Mouse (Mus musculus): ENCODE measurements at regions not wholly inside any gene's neighbourhood (a gene's known extent, or its start where the extent isn't known, plus 50 kb on each side); places are given as distances from the start of the nearest gene placed in this dataset.

- 32% methylated on average over 2 of the region's 2 CpGs for WGBS
- DNase-seq (ENCODE audit: low spot score) (no peak), ATAC-seq (no peak)
- H3K9me3 ChIP-seq (ENCODE audit: low read length) = no peaks in the 10 kb centered on the region
- H3K4me3 ChIP-seq (ENCODE audit: low read depth, low read length) = no peak overlapping the region
- no peaks in the 10 kb centered on the region for H3K36me3 ChIP-seq (ENCODE audit: insufficient read depth, low read length)
- H3K9ac ChIP-seq (replicated peaks; ENCODE audit: low read depth) = no peak overlapping the region
- H3K27me3 ChIP-seq (replicated peaks; ENCODE audit: insufficient read depth, low read length) = no peaks in the 10 kb centered on the region
- H3K4me2 ChIP-seq (replicated peaks; ENCODE audit: low read depth, low read length) = no peak overlapping the region
- TF ChIP-seq CTCF (IDR thresholded peaks at IDR 0.05) (no peak), EP300 (IDR thresholded peaks at IDR 0.05) (no peak)
- H3K4me1 ChIP-seq (ENCODE audit: insufficient read depth, low read depth, low read length) = no peaks in the 10 kb centered on the region
- no peak overlapping the region for H3K27ac ChIP-seq (ENCODE audit: low read length)
Measured at GRCm38 (mm10) chr1:73088494-73088893, 72.8 kb upstream of the Tnp1 start.

- H3K9ac ChIP-seq (replicated peaks; ENCODE audit: low read depth) = no peak overlapping the region
- ATAC-seq (no peak), DNase-seq (ENCODE audit: low spot score) (no peak)
- H3K27me3 ChIP-seq (replicated peaks; ENCODE audit: insufficient read depth, low read length) = no peaks in the 10 kb centered on the region
- H3K36me3 ChIP-seq (ENCODE audit: insufficient read depth, low read length) = no peaks in the 10 kb centered on the region
- 53% methylated on average over 2 of the region's 2 CpGs for WGBS
- H3K27ac ChIP-seq (ENCODE audit: low read length) = no peak overlapping the region
- no peaks in the 10 kb centered on the region for H3K9me3 ChIP-seq (ENCODE audit: low read length)
- no peak overlapping the region for H3K4me3 ChIP-seq (ENCODE audit: low read depth, low read length)
- H3K4me1 ChIP-seq (ENCODE audit: insufficient read depth, low read depth, low read length) = no peaks in the 10 kb centered on the region
- no peak for TF ChIP-seq CTCF (IDR thresholded peaks at IDR 0.05)
- TF ChIP-seq EP300 (IDR thresholded peaks at IDR 0.05) = no peak
- H3K4me2 ChIP-seq (replicated peaks; ENCODE audit: low read depth, low read length) = no peak overlapping the region
Measured at GRCm38 (mm10) chr1:73084946-73085345, 69.2 kb upstream of the Tnp1 start.

- 78% methylated on average over 3 of the region's 3 CpGs for WGBS
- ATAC-seq (no peak), DNase-seq (ENCODE audit: low spot score) (no peak)
- no peak overlapping the region for H3K27ac ChIP-seq (ENCODE audit: low read length)
- H3K4me3 ChIP-seq (ENCODE audit: low read depth, low read length) = no peak overlapping the region
- H3K27me3 ChIP-seq (replicated peaks; ENCODE audit: insufficient read depth, low read length) = no peaks in the 10 kb centered on the region
- no peaks in the 10 kb centered on the region for H3K4me1 ChIP-seq (ENCODE audit: insufficient read depth, low read depth, low read length)
- H3K9me3 ChIP-seq (ENCODE audit: low read length) = no peaks in the 10 kb centered on the region
- no peak overlapping the region for H3K9ac ChIP-seq (replicated peaks; ENCODE audit: low read depth)
- H3K4me2 ChIP-seq (replicated peaks; ENCODE audit: low read depth, low read length) = no peak overlapping the region
- TF ChIP-seq CTCF (IDR thresholded peaks at IDR 0.05) = no peak
- TF ChIP-seq EP300 (IDR thresholded peaks at IDR 0.05) = no peak
- no peaks in the 10 kb centered on the region for H3K36me3 ChIP-seq (ENCODE audit: insufficient read depth, low read length)
Measured at GRCm38 (mm10) chr1:73083396-73083795, 67.7 kb upstream of the Tnp1 start.

GRCm38 (mm10) chr1:73079518-73079917, 63.8 kb upstream of the Tnp1 start:
- no peak for ATAC-seq

GRCm38 (mm10) chr1:73077156-73077555, 61.4 kb upstream of the Tnp1 start:
- Histone ChIP-seq H3K27me3 (replicated peaks; ENCODE audit: insufficient read depth, low read length) (no peaks in the 10 kb centered on the region), H3K4me3 (ENCODE audit: low read depth, low read length) (no peak overlapping the region), H3K9me3 (ENCODE audit: low read length) (no peaks in the 10 kb centered on the region), H3K4me1 (ENCODE audit: insufficient read depth, low read depth, low read length) (no peaks in the 10 kb centered on the region), H3K36me3 (ENCODE audit: insufficient read depth, low read length) (no peaks in the 10 kb centered on the region), H3K4me2 (replicated peaks; ENCODE audit: low read depth, low read length) (no peak overlapping the region), H3K9ac (replicated peaks; ENCODE audit: low read depth) (no peak overlapping the region), H3K27ac (ENCODE audit: low read length) (no peak overlapping the region)
- 93% methylated on average over 4 of the region's 4 CpGs for WGBS
- DNase-seq (ENCODE audit: low spot score) = no peak
- no peak for ATAC-seq
- TF ChIP-seq EP300 (IDR thresholded peaks at IDR 0.05) (no peak), CTCF (IDR thresholded peaks at IDR 0.05) (no peak)

More at GRCm38 (mm10) chr1:73079518-73079917, 63.8 kb upstream of the Tnp1 start:
- Histone ChIP-seq H3K4me1 (ENCODE audit: insufficient read depth, low read depth, low read length) (no peaks in the 10 kb centered on the region), H3K4me3 (ENCODE audit: low read depth, low read length) (no peak overlapping the region), H3K27me3 (replicated peaks; ENCODE audit: insufficient read depth, low read length) (no peaks in the 10 kb centered on the region), H3K9ac (replicated peaks; ENCODE audit: low read depth) (no peak overlapping the region), H3K9me3 (ENCODE audit: low read length) (no peaks in the 10 kb centered on the region), H3K4me2 (replicated peaks; ENCODE audit: low read depth, low read length) (no peak overlapping the region), H3K36me3 (ENCODE audit: insufficient read depth, low read length) (no peaks in the 10 kb centered on the region), H3K27ac (ENCODE audit: low read length) (no peak overlapping the region)
- no peak for DNase-seq (ENCODE audit: low spot score)
- WGBS = 68% methylated on average over 2 of the region's 2 CpGs
- no peak for TF ChIP-seq EP300 (IDR thresholded peaks at IDR 0.05)
- TF ChIP-seq CTCF (IDR thresholded peaks at IDR 0.05) = no peak

- DNase-seq (ENCODE audit: low spot score) (no peak), ATAC-seq (no peak)
- H3K4me1 ChIP-seq (ENCODE audit: insufficient read depth, low read depth, low read length) = no peaks in the 10 kb centered on the region
- H3K36me3 ChIP-seq (ENCODE audit: insufficient read depth, low read length) = no peaks in the 10 kb centered on the region
- 73% methylated on average over 6 of the region's 6 CpGs for WGBS
- no peak overlapping the region for H3K4me2 ChIP-seq (replicated peaks; ENCODE audit: low read depth, low read length)
- H3K4me3 ChIP-seq (ENCODE audit: low read depth, low read length) = no peak overlapping the region
- no peak for TF ChIP-seq CTCF (IDR thresholded peaks at IDR 0.05)
- TF ChIP-seq EP300 (IDR thresholded peaks at IDR 0.05) = no peak
- no peaks in the 10 kb centered on the region for H3K9me3 ChIP-seq (ENCODE audit: low read length)
- no peaks in the 10 kb centered on the region for H3K27me3 ChIP-seq (replicated peaks; ENCODE audit: insufficient read depth, low read length)
- H3K9ac ChIP-seq (replicated peaks; ENCODE audit: low read depth) = no peak overlapping the region
- H3K27ac ChIP-seq (ENCODE audit: low read length) = no peak overlapping the region
Measured at GRCm38 (mm10) chr1:73075699-73076373, 60.1 kb upstream of the Tnp1 start.

- H3K9ac ChIP-seq (replicated peaks; ENCODE audit: low read depth) = no peak overlapping the region
- 63% methylated on average over 2 of the region's 2 CpGs for WGBS
- DNase-seq (ENCODE audit: low spot score) (no peak), ATAC-seq (no peak)
- no peak overlapping the region for H3K4me2 ChIP-seq (replicated peaks; ENCODE audit: low read depth, low read length)
- H3K9me3 ChIP-seq (ENCODE audit: low read length) = no peaks in the 10 kb centered on the region
- no peaks in the 10 kb centered on the region for H3K27me3 ChIP-seq (replicated peaks; ENCODE audit: insufficient read depth, low read length)
- no peak overlapping the region for H3K27ac ChIP-seq (ENCODE audit: low read length)
- H3K4me1 ChIP-seq (ENCODE audit: insufficient read depth, low read depth, low read length) = no peaks in the 10 kb centered on the region
- no peak overlapping the region for H3K4me3 ChIP-seq (ENCODE audit: low read depth, low read length)
- no peak for TF ChIP-seq CTCF (IDR thresholded peaks at IDR 0.05)
- TF ChIP-seq EP300 (IDR thresholded peaks at IDR 0.05) = no peak
- no peaks in the 10 kb centered on the region for H3K36me3 ChIP-seq (ENCODE audit: insufficient read depth, low read length)
Measured at GRCm38 (mm10) chr1:73075159-73075558, 59.5 kb upstream of the Tnp1 start.
